Mouse (Mus musculus): ENCODE results near the gene Tulp4. TPM values are rescaled to one million over a fixed set of nuclear protein-coding genes. Genes with fewer than 3 reads are reported as not detected.

Gene Tulp4
- polyA plus RNA-seq, 1 experiment: 82.0 TPM

- Histone ChIP-seq H3K4me1 (ENCODE audit: control insufficient read depth, insufficient read depth, low read length) (no peaks in the 10 kb centered on the region; the same call in 1 of the 2 replicates), H3K27ac (ENCODE audit: insufficient read depth, low read length) (no peak overlapping the region), H3K4me3 (ENCODE audit: insufficient read depth, low read length) (no peak overlapping the region)
- TF ChIP-seq CTCF (IDR thresholded peaks at IDR 0.05; ENCODE audit: extremely low read depth, insufficient read depth, low read length) (no peak), POLR2A (IDR thresholded peaks at IDR 0.05; ENCODE audit: extremely low read depth, insufficient read depth, low read length) (no peak)
These were observed 91.3 kb downstream of the Tulp4 start for GRCm38 (mm10) chr17:6197491-6197890.

GRCm38 (mm10) chr17:6198670-6199069, 92.4 kb downstream of the Tulp4 start:
- H3K4me3 ChIP-seq (ENCODE audit: insufficient read depth, low read length): no peak overlapping the region
- H3K4me1 ChIP-seq (ENCODE audit: control insufficient read depth, insufficient read depth, low read length): no peaks in the 10 kb centered on the region; the same call in 1 of the 2 replicates
- no peak for TF ChIP-seq POLR2A (IDR thresholded peaks at IDR 0.05; ENCODE audit: extremely low read depth, insufficient read depth, low read length)
- no peak for TF ChIP-seq CTCF (IDR thresholded peaks at IDR 0.05; ENCODE audit: extremely low read depth, insufficient read depth, low read length)
- H3K27ac ChIP-seq (ENCODE audit: insufficient read depth, low read length): no peak overlapping the region

- H3K27ac ChIP-seq (ENCODE audit: insufficient read depth, low read length): no peak overlapping the region
These were observed 92.9 kb downstream of the Tulp4 start for GRCm38 (mm10) chr17:6199166-6199565.

GRCm38 (mm10) chr17:6201522-6202250, 95.4 kb downstream of the Tulp4 start:
- no peak overlapping the region for H3K27ac ChIP-seq (ENCODE audit: insufficient read depth, low read length)
- TF ChIP-seq POLR2A (IDR thresholded peaks at IDR 0.05; ENCODE audit: extremely low read depth, insufficient read depth, low read length) (no peak), CTCF (IDR thresholded peaks at IDR 0.05; ENCODE audit: extremely low read depth, insufficient read depth, low read length) (no peak)

More at GRCm38 (mm10) chr17:6199166-6199565, 92.9 kb downstream of the Tulp4 start:
- Histone ChIP-seq H3K4me1 (ENCODE audit: control insufficient read depth, insufficient read depth, low read length) (no peaks in the 10 kb centered on the region; the same call in 1 of the 2 replicates), H3K4me3 (ENCODE audit: insufficient read depth, low read length) (no peak overlapping the region)
- TF ChIP-seq CTCF (IDR thresholded peaks at IDR 0.05; ENCODE audit: extremely low read depth, insufficient read depth, low read length): no peak
- no peak for TF ChIP-seq POLR2A (IDR thresholded peaks at IDR 0.05; ENCODE audit: extremely low read depth, insufficient read depth, low read length)

GRCm38 (mm10) chr17:6202389-6203110, 96.3 kb downstream of the Tulp4 start:
- H3K4me3 ChIP-seq (ENCODE audit: insufficient read depth, low read length): no peak overlapping the region
- H3K27ac ChIP-seq (ENCODE audit: insufficient read depth, low read length): no peak overlapping the region
- no peak for TF ChIP-seq CTCF (IDR thresholded peaks at IDR 0.05; ENCODE audit: extremely low read depth, insufficient read depth, low read length)
- TF ChIP-seq POLR2A (IDR thresholded peaks at IDR 0.05; ENCODE audit: extremely low read depth, insufficient read depth, low read length): peak; percentile 55; the same call in 1 of the 2 replicates
- no peaks in the 10 kb centered on the region; the same call in 1 of the 2 replicates for H3K4me1 ChIP-seq (ENCODE audit: control insufficient read depth, insufficient read depth, low read length)

More at GRCm38 (mm10) chr17:6201522-6202250, 95.4 kb downstream of the Tulp4 start:
- no peak overlapping the region for H3K4me3 ChIP-seq (ENCODE audit: insufficient read depth, low read length)
- H3K4me1 ChIP-seq (ENCODE audit: control insufficient read depth, insufficient read depth, low read length): no peaks in the 10 kb centered on the region; the same call in 1 of the 2 replicates

GRCm38 (mm10) chr17:6203126-6203525, 96.9 kb downstream of the Tulp4 start:
- no peak for TF ChIP-seq CTCF (IDR thresholded peaks at IDR 0.05; ENCODE audit: extremely low read depth, insufficient read depth, low read length)
- TF ChIP-seq POLR2A (IDR thresholded peaks at IDR 0.05; ENCODE audit: extremely low read depth, insufficient read depth, low read length): no peak
- no peak overlapping the region for H3K4me3 ChIP-seq (ENCODE audit: insufficient read depth, low read length)
- H3K27ac ChIP-seq (ENCODE audit: insufficient read depth, low read length): no peak overlapping the region
- no peaks in the 10 kb centered on the region; the same call in 1 of the 2 replicates for H3K4me1 ChIP-seq (ENCODE audit: control insufficient read depth, insufficient read depth, low read length)

- Histone ChIP-seq H3K4me1 (ENCODE audit: control insufficient read depth, insufficient read depth, low read length) (no peaks in the 10 kb centered on the region), H3K27ac (ENCODE audit: insufficient read depth, low read length) (no peak overlapping the region), H3K4me3 (ENCODE audit: insufficient read depth, low read length) (no peak overlapping the region)
- TF ChIP-seq CTCF (IDR thresholded peaks at IDR 0.05; ENCODE audit: extremely low read depth, insufficient read depth, low read length): no peak
- TF ChIP-seq POLR2A (IDR thresholded peaks at IDR 0.05; ENCODE audit: extremely low read depth, insufficient read depth, low read length): no peak
These were observed 97.6 kb downstream of the Tulp4 start for GRCm38 (mm10) chr17:6203795-6204194.

- no peak overlapping the region for H3K4me3 ChIP-seq (ENCODE audit: insufficient read depth, low read length)
- peaks cover 6% of the 10 kb centered on the region for H3K4me1 ChIP-seq (ENCODE audit: control insufficient read depth, insufficient read depth, low read length)
- no peak overlapping the region for H3K27ac ChIP-seq (ENCODE audit: insufficient read depth, low read length)
- TF ChIP-seq POLR2A (IDR thresholded peaks at IDR 0.05; ENCODE audit: extremely low read depth, insufficient read depth, low read length) (no peak), CTCF (IDR thresholded peaks at IDR 0.05; ENCODE audit: extremely low read depth, insufficient read depth, low read length) (no peak)
These were observed 105.5 kb downstream of the Tulp4 start for GRCm38 (mm10) chr17:6211721-6212120.

- no peak overlapping the region for H3K27ac ChIP-seq (ENCODE audit: insufficient read depth, low read length)
- TF ChIP-seq CTCF (IDR thresholded peaks at IDR 0.05; ENCODE audit: extremely low read depth, insufficient read depth, low read length): no peak
- no peak for TF ChIP-seq POLR2A (IDR thresholded peaks at IDR 0.05; ENCODE audit: extremely low read depth, insufficient read depth, low read length)
- no peak overlapping the region for H3K4me3 ChIP-seq (ENCODE audit: insufficient read depth, low read length)
- peaks cover 6% of the 10 kb centered on the region for H3K4me1 ChIP-seq (ENCODE audit: control insufficient read depth, insufficient read depth, low read length)
These were observed 109.4 kb downstream of the Tulp4 start for GRCm38 (mm10) chr17:6215640-6216039.
